ENCODE assay signal across 10 mouse cellular contexts in the genomic region with DNA sequence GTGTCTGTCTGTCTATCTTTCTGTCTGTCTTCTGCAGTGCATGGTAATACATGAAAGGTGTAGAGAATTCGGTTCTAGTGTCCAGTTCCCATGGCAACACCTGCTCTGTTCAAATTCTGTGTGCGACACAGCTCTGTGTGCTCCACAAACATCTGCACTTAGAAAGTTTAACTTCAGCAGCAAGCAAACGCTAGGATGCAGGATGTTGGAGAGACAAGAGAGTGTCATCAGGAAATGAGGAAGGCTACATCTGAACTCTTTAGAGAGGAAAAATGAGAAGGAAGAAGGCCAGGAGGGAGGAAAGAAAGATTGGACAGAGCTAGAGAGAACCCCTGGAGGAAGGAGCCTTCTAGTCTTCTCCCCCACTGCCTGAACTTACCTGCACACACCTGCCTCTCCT. TPM values are rescaled to one million over a fixed set of nuclear protein-coding genes. Genes with fewer than 3 reads are reported as not detected.
DNase-seq lines count a peak whose midpoint lies in the region; ATAC-seq and TF ChIP-seq lines count a peak whose summit lies in the region.
"Had no signal": no experiment of that assay in that cellular context is flagged by ENCODE, and none has a peak within 500 bp of the region (broad histone marks: within the 10 kb centered on the region; RNA-seq: fewer than 3 reads in every experiment).

No protein-coding gene starts in this region.

- no peaks in the 10 kb centered on the region for H3K79me2 ChIP-seq in liver, adult 2 months (ENCODE audit: control insufficient read depth, insufficient read depth, low read length)
- H3K79me2 ChIP-seq in myocyte (ENCODE audit: control insufficient read depth, insufficient read depth): no peaks in the 10 kb centered on the region

- H3K9me3 ChIP-seq in embryonic facial prominence, embryonic 15.5 days (replicated peaks): no peaks in the 10 kb centered on the region
- no peaks in the 10 kb centered on the region for H3K9me3 ChIP-seq in intestine, embryonic 14.5 days (ENCODE audit: control insufficient read depth, low read length)

- no peak for TF ChIP-seq CTCF in liver, adult 2 months (IDR thresholded peaks at IDR 0.05; ENCODE audit: low read depth, low read length)

- no peaks in the 10 kb centered on the region for H3K36me3 ChIP-seq in liver, adult 2 months (ENCODE audit: control insufficient read depth, insufficient read depth, low read length)
- H3K36me3 ChIP-seq in embryonic facial prominence, embryonic 15.5 days: no peaks in the 10 kb centered on the region
- no peaks in the 10 kb centered on the region for H3K36me3 ChIP-seq in intestine, embryonic 14.5 days (ENCODE audit: control insufficient read depth, insufficient read depth, low read length)
- H3K36me3 ChIP-seq in myocyte (ENCODE audit: control insufficient read depth, insufficient read depth): no peaks in the 10 kb centered on the region

- no peak for ATAC-seq in embryonic facial prominence, embryonic 15.5 days (ENCODE audit: insufficient number of reproducible peaks, low FRiP score, low TSS enrichment, low read depth)
- ATAC-seq in intestine, embryonic 14.5 days (replicated peaks; ENCODE audit: low FRiP score, low TSS enrichment, low read depth): no peak

- H3K4me1 ChIP-seq in liver, adult 2 months (ENCODE audit: control insufficient read depth, insufficient read depth, low read length): peaks cover 18% of the 10 kb centered on the region
- H3K4me1 ChIP-seq in embryonic facial prominence, embryonic 15.5 days: peaks cover 48% of the 10 kb centered on the region
- H3K4me1 ChIP-seq in intestine, embryonic 14.5 days (replicated peaks; ENCODE audit: control insufficient read depth, insufficient read depth, low read length): peaks cover 44% of the 10 kb centered on the region

- peak overlapping the region; percentile 56 for H3K4me3 ChIP-seq in liver, adult 2 months (ENCODE audit: insufficient read depth, low read depth, low read length)
- H3K4me3 ChIP-seq in embryonic facial prominence, embryonic 15.5 days (replicated peaks): peak overlapping the region; percentile 10; the same call in 1 of the 2 replicates
- H3K4me3 ChIP-seq in intestine, embryonic 14.5 days (ENCODE audit: low read depth, low read length): no peak overlapping the region
- no peak overlapping the region for H3K4me3 ChIP-seq in myocyte

- WGBS in liver, adult 2 months: 49% methylated on average over 3 of the region's 3 CpGs
- WGBS in embryonic facial prominence, embryonic 15.5 days: 23% methylated on average over 3 of the region's 3 CpGs
- WGBS in intestine, embryonic 14.5 days: 28% methylated on average over 3 of the region's 3 CpGs

- no peak overlapping the region for H3ac ChIP-seq in myocyte (ENCODE audit: control insufficient read depth, insufficient read length)

- 0 out of 2 replicates have a peak overlapping the region, but pooled peaks have one; percentile 6 for H3K4me2 ChIP-seq in embryonic facial prominence, embryonic 15.5 days (replicated peaks)
- H3K4me2 ChIP-seq in intestine, embryonic 14.5 days (ENCODE audit: low read length): peak overlapping the region; percentile 26; the same call in 1 of the 2 replicates
- peak overlapping the region; percentile 9 for H3K4me2 ChIP-seq in myocyte (ENCODE audit: low read depth)

- no peaks in the 10 kb centered on the region for H3K27me3 ChIP-seq in liver, adult 2 months (ENCODE audit: control insufficient read depth, insufficient read depth, low read length)
- no peaks in the 10 kb centered on the region for H3K27me3 ChIP-seq in embryonic facial prominence, embryonic 15.5 days
- no peaks in the 10 kb centered on the region for H3K27me3 ChIP-seq in intestine, embryonic 14.5 days (replicated peaks; ENCODE audit: control insufficient read depth, insufficient read depth, low read length)
- H3K27me3 ChIP-seq in myocyte (ENCODE audit: control insufficient read depth, insufficient read depth, insufficient read length): no peaks in the 10 kb centered on the region

- no peak for TF ChIP-seq POLR2A in liver, adult 2 months (IDR thresholded peaks at IDR 0.05; ENCODE audit: extremely low read depth, insufficient read depth, low read length)
- TF ChIP-seq POLR2A in myocyte (IDR thresholded peaks at IDR 0.05; ENCODE audit: insufficient read length, low read depth): no peak

- no peak for DNase-seq in liver, adult 2 months (ENCODE audit: extremely low read depth, low read depth, low spot score)
- DNase-seq in liver: no peak
- DNase-seq in intestine, embryonic 14.5 days (ENCODE audit: low spot score): no peak
- DNase-seq in urinary bladder, postnatal 4 days (ENCODE audit: low spot score in 2 of 2): no peak
- no peak for DNase-seq in layer of hippocampus, adult 18-20 months (ENCODE audit: low spot score in 2 of 2)
- DNase-seq in adrenal gland, adult 2 months: no peak
- DNase-seq: right cerebral cortex, postnatal 25 days had no signal

- H3K9ac ChIP-seq in liver, adult 2 months (ENCODE audit: low read depth, low read length): peak overlapping the region; percentile 60
- H3K9ac ChIP-seq in embryonic facial prominence, embryonic 15.5 days: no peak overlapping the region
- no peak overlapping the region for H3K9ac ChIP-seq in intestine, embryonic 14.5 days (ENCODE audit: low read length)

- H3K27ac ChIP-seq in liver, adult 2 months (replicated peaks; ENCODE audit: insufficient read depth, low read depth, low read length): peak overlapping the region; percentile 67
- peak overlapping the region; percentile 66 for H3K27ac ChIP-seq in embryonic facial prominence, embryonic 15.5 days (replicated peaks)
- peak overlapping the region; percentile 51; the same call in 1 of the 2 replicates for H3K27ac ChIP-seq in intestine, embryonic 14.5 days (ENCODE audit: low read depth)

TF ChIP-seq in myocyte, 11 proteins besides CTCF, POLR2A, EP300 and RAD21:
- no peak for TF ChIP-seq MYOD1 (IDR thresholded peaks at IDR 0.05; ENCODE audit: control insufficient read depth in 1 of 3, insufficient read length in 2 of 3, low read depth in 2 of 3)
- no peak for TF ChIP-seq MAX (IDR thresholded peaks at IDR 0.05; ENCODE audit: low read depth)
- no peak for TF ChIP-seq TCF3 (IDR thresholded peaks at IDR 0.05; ENCODE audit: insufficient read length, low read depth)
- no peak for TF ChIP-seq CEBPB (IDR thresholded peaks at IDR 0.05; ENCODE audit: insufficient read depth, poor library complexity, severe bottlenecking)
- no peak for TF ChIP-seq SRF (IDR thresholded peaks at IDR 0.05; ENCODE audit: control insufficient read depth, insufficient read length, low read depth)
- no peak for TF ChIP-seq POLR2AphosphoS2 (IDR thresholded peaks at IDR 0.05; ENCODE audit: insufficient read length, low read depth)
- no peak for TF ChIP-seq E2F4 (IDR thresholded peaks at IDR 0.05; ENCODE audit: insufficient read depth)
- no peak for TF ChIP-seq TCF12 (IDR thresholded peaks at IDR 0.05; ENCODE audit: insufficient read depth, poor library complexity, severe bottlenecking)
- TF ChIP-seq MYOG (IDR thresholded peaks at IDR 0.05; ENCODE audit: control insufficient read depth in 1 of 3, insufficient read depth in 1 of 3, insufficient read length in 2 of 3, low read depth in 2 of 3): no peak
TF ChIP-seq in myocyte: peak in this region for 0.

RNA-seq across cellular contexts. Expression of a gene that starts 0.3 kb away (rescaled TPM):
- total RNA-seq in liver, adult 2 months (2014; rRNA removed): 6.6 and 9.3 TPM in 2 replicates
- polyA plus RNA-seq in liver, adult 2 months (2012; rRNA removed): 23.8 and 27.2 TPM in 2 replicates
- 6.7 and 8.2 TPM in 2 replicates for polyA plus RNA-seq in embryonic facial prominence, embryonic 15.5 days (2015; fragmentation: Nextera tagmentation; extraction: Ambion mirVana)
- polyA plus RNA-seq in intestine, embryonic 14.5 days (2014; fragmentation: Nextera tagmentation; extraction: Ambion mirVana): 1.4 and 1.9 TPM in 2 replicates
- 2.3 TPM for polyA plus RNA-seq in myocyte (2012; fragmentation: generic; extraction: Trizol)
- total RNA-seq in layer of hippocampus, adult 18-20 months (2021): 10 to 100 TPM; 18.8 to 25.6 TPM
- 10 to 100 TPM; 54.7 to 70.2 TPM for total RNA-seq in adrenal gland, adult 2 months (2021)
- 30.6 and 44.4 TPM in 2 replicates for polyA plus RNA-seq in adrenal gland, adult 2 months (2012; rRNA removed)
- total RNA-seq: megakaryocyte progenitor cell, adult 5-6 weeks had no signal

RNA-seq across cellular contexts. Expression of a gene that starts 13.1 kb away (rescaled TPM):
- not detected in 2 replicates for total RNA-seq in liver, adult 2 months (2014; rRNA removed)
- polyA plus RNA-seq in liver, adult 2 months (2012; rRNA removed): not detected in 2 replicates
- 1.1 and 1.2 TPM in 2 replicates for polyA plus RNA-seq in embryonic facial prominence, embryonic 15.5 days (2015; fragmentation: Nextera tagmentation; extraction: Ambion mirVana)
- polyA plus RNA-seq in intestine, embryonic 14.5 days (2014; fragmentation: Nextera tagmentation; extraction: Ambion mirVana): 1.8 and 2.0 TPM in 2 replicates
- polyA plus RNA-seq in myocyte (2012; fragmentation: generic; extraction: Trizol): 0.49 TPM
- total RNA-seq in layer of hippocampus, adult 18-20 months (2021): under 1 TPM; 0.35 to 0.41 TPM
- 1 to 10 TPM in 1 of 2 experiments, under 1 TPM in 1; 0.98 to 1.0 TPM for total RNA-seq in adrenal gland, adult 2 months (2021)
- polyA plus RNA-seq in adrenal gland, adult 2 months (2012; rRNA removed): 0.83 and 1.3 TPM in 2 replicates
- total RNA-seq: megakaryocyte progenitor cell, adult 5-6 weeks had no signal

Comparison
In these comparisons a context has a peak if more than half of its experiments do, and no peak if none do; other contexts are left out.
1. H3K4me3 ChIP-seq: peak in liver, adult 2 months (single experiment) and embryonic facial prominence, embryonic 15.5 days (single experiment); none in intestine, embryonic 14.5 days (single experiment) and myocyte (single experiment).
2. Peak in every context shown above with its lines, with median percentiles within 50 percentile points of each other: H3K27ac ChIP-seq and H3K4me2 ChIP-seq.